Mouse (Mus musculus) cortical plate, adult 2 months (tissue): ENCODE results near the gene Hcrtr2.

ENCODE experiments used
- CTCF ChIP-seq: fragments of 200-500 bp; IDR thresholded peaks from 2 replicates; pipeline ENCODE4 v1.5.1; 2011; ENCODE audit warnings: mild to moderate bottlenecking, control low read depth, low read length; ENCODE audit not compliant: insufficient read depth; ENCODE audit errors: extremely low read depth
- POLR2A ChIP-seq: fragments of 200-500 bp; IDR thresholded peaks from 2 replicates; pipeline ENCODE4 v1.6.1; 2011; ENCODE audit warnings: mild to moderate bottlenecking, low read length, control low read depth; ENCODE audit not compliant: insufficient read depth; ENCODE audit errors: extremely low read depth

GRCm38 (mm10) chr9:76257731-76258130, 65.9 kb downstream of the Hcrtr2 start:
- no peak for TF ChIP-seq CTCF
- no peak for TF ChIP-seq POLR2A
